Mouse (Mus musculus): ENCODE data around the gene D17H6S53E. TPM values are rescaled to one million over a fixed set of nuclear protein-coding genes. Genes with fewer than 3 reads are reported as not detected.

Gene D17H6S53E
- polyA plus RNA-seq, 1 experiment from 2014 or later: 8.7 TPM

GRCm38 (mm10) chr17:35166352-35167035 is 40.3 kb downstream of the D17H6S53E start:
- H3K4me3 ChIP-seq: peak overlapping the region; percentile 96
- 74% methylated on average over 8 of the region's 8 CpGs for WGBS
- ATAC-seq (replicated peaks): no peak
- H3K36me3 ChIP-seq: peaks cover 5% of the 10 kb centered on the region
- peak overlapping the region; percentile 95 for H3K4me2 ChIP-seq (replicated peaks)
- no peaks in the 10 kb centered on the region for H3K27me3 ChIP-seq
- peak overlapping the region; percentile 99 for H3K27ac ChIP-seq (replicated peaks)
- H3K9ac ChIP-seq (replicated peaks): peak overlapping the region; percentile 57; the same call in 1 of the 2 replicates
- H3K4me1 ChIP-seq: peaks cover 31% of the 10 kb centered on the region
- no peaks in the 10 kb centered on the region for H3K9me3 ChIP-seq

- Histone ChIP-seq H3K27ac (replicated peaks) (no peak overlapping the region), H3K36me3 (no peaks in the 10 kb centered on the region), H3K4me2 (replicated peaks) (no peak overlapping the region), H3K4me3 (no peak overlapping the region), H3K4me1 (peaks cover 18% of the 10 kb centered on the region), H3K9ac (replicated peaks) (no peak overlapping the region), H3K9me3 (no peaks in the 10 kb centered on the region), H3K27me3 (no peaks in the 10 kb centered on the region)
- ATAC-seq (replicated peaks): no peak
- 89% methylated on average over 7 of the region's 7 CpGs for WGBS
These were observed 41.6 kb downstream of the D17H6S53E start for GRCm38 (mm10) chr17:35167794-35168193.

DNA sequence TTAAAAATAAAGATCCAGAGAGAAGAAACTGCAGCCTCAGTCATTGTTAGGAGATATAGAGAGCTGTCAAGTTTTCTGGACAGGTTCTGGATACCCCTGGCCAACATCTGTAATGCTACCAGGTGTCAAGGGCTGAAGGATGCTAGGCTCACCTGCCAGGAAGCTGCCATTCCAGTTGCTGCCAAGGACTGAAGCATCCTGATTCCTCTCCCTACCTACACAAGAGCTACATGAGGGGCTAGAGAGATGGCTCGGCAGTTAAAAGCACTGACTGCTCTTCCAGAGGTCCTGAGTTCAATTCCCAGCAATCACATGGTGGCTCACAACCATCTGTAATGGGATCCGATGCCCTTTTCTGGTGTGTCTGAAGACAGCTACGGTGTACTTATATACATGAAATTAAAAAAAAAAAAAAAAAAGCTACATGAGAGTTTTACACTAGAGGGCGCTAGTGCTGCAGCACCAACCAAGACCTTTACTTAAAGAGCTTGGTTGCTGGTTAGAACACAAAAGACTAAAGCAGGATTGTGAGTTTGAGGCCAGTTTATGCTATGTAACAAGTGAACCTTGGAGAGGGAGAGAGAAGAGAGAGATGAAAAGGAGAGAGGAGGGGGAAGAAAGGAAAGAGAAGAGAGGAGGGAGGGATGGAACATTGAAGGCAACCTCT is 42.5 kb downstream of the D17H6S53E start:
- Histone ChIP-seq H3K27me3 (no peaks in the 10 kb centered on the region), H3K4me3 (no peak overlapping the region), H3K36me3 (no peaks in the 10 kb centered on the region), H3K4me1 (peaks cover 10% of the 10 kb centered on the region), H3K9ac (replicated peaks) (no peak overlapping the region), H3K4me2 (replicated peaks) (no peak overlapping the region), H3K9me3 (no peaks in the 10 kb centered on the region), H3K27ac (replicated peaks) (peak overlapping the region; percentile 64)
- 20% methylated on average over 4 of the region's 4 CpGs for WGBS
- ATAC-seq (replicated peaks): no peak

GRCm38 (mm10) chr17:35172445-35173234 is 46.5 kb downstream of the D17H6S53E start:
- 69% methylated on average over 11 of the region's 11 CpGs for WGBS
- no peak overlapping the region for H3K9ac ChIP-seq (replicated peaks)
- H3K9me3 ChIP-seq: no peaks in the 10 kb centered on the region
- no peaks in the 10 kb centered on the region for H3K27me3 ChIP-seq
- no peak for ATAC-seq (replicated peaks)
- no peaks in the 10 kb centered on the region for H3K4me1 ChIP-seq
- H3K36me3 ChIP-seq: no peaks in the 10 kb centered on the region
- no peak overlapping the region for H3K4me3 ChIP-seq
- H3K27ac ChIP-seq (replicated peaks): no peak overlapping the region
- no peak overlapping the region for H3K4me2 ChIP-seq (replicated peaks)

- no peaks in the 10 kb centered on the region for H3K36me3 ChIP-seq
These were observed 47.2 kb downstream of the D17H6S53E start for GRCm38 (mm10) chr17:35173329-35173728.

DNA sequence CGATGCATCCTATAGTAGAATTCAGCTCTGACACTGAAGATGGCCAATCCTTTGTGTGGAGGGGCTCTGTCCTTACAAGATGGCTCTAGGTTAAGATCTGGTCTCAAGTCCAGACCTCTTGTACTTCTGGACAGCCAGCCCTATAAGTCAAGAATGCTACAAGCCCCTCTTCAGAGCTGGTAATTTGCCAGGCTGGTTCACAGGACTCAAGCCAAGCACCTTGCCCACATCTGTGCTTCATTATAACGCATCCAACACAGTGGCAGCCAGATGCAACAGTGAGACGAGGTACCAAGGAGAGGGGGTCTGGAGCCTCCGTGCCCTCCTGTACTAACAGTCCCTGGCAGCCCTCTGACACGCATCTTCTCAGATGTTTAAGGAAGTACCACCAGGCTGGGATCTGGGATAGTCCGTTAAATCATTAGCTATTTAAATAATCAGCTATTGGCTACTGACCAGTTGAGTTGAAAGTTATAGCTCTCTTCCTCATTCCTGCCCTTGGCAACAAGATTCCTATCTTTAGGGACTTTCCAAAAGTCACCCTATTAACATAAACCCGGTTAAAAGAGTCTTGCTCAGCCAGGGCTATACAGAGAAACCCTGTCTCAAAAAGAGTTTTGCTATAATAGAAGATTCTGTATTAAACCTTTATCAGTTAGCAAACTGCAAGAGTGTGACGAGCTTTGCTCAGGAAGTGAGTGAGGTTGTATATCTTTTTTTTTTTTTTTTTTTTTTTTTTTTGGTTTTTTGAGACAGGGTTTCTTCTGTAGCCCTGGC is 48.2 kb downstream of the D17H6S53E start:
- no peak for ATAC-seq (replicated peaks)
- H3K9ac ChIP-seq (replicated peaks): no peak overlapping the region
- H3K9me3 ChIP-seq: no peaks in the 10 kb centered on the region
- H3K36me3 ChIP-seq: no peaks in the 10 kb centered on the region
- H3K4me3 ChIP-seq: no peak overlapping the region
- H3K4me1 ChIP-seq: no peaks in the 10 kb centered on the region
- no peaks in the 10 kb centered on the region for H3K27me3 ChIP-seq
- H3K27ac ChIP-seq (replicated peaks): no peak overlapping the region
- WGBS: 77% methylated on average over 8 of the region's 8 CpGs
- H3K4me2 ChIP-seq (replicated peaks): no peak overlapping the region

More at GRCm38 (mm10) chr17:35173329-35173728, 47.2 kb downstream of the D17H6S53E start:
- WGBS: 69% methylated on average over 3 of the region's 3 CpGs
- Histone ChIP-seq H3K4me1 (no peaks in the 10 kb centered on the region), H3K9me3 (no peaks in the 10 kb centered on the region), H3K9ac (replicated peaks) (no peak overlapping the region), H3K27me3 (no peaks in the 10 kb centered on the region), H3K27ac (replicated peaks) (no peak overlapping the region), H3K4me3 (no peak overlapping the region), H3K4me2 (replicated peaks) (no peak overlapping the region)
- ATAC-seq (replicated peaks): no peak

- Histone ChIP-seq H3K27me3 (no peaks in the 10 kb centered on the region), H3K36me3 (no peaks in the 10 kb centered on the region), H3K9ac (replicated peaks) (no peak overlapping the region), H3K4me1 (no peaks in the 10 kb centered on the region), H3K27ac (replicated peaks) (no peak overlapping the region), H3K4me3 (no peak overlapping the region), H3K9me3 (no peaks in the 10 kb centered on the region), H3K4me2 (replicated peaks) (no peak overlapping the region)
- WGBS: 74% methylated on average over 6 of the region's 6 CpGs
- no peak for ATAC-seq (replicated peaks)
These were observed 49.2 kb downstream of the D17H6S53E start for GRCm38 (mm10) chr17:35175382-35175781.

DNA sequence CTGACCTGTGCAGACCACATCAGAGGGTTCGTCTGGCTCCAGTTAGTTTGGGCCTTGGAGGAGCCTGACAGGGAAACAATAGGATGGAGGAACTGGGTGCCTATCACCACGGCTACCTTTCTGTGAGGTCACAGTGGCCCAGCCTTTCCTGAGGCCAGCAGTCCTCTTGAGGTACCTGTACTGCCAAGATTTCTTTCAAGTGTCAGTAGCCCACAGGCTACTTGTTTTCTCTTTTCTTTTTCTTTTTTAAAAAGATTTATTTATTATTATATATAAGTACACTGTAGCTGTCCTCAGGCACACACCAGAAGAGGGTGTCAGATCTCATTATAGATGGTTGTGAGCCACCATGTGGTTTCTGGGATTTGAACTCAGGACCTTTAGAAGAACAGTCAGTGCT is 49.8 kb downstream of the D17H6S53E start, which contains the start of gene Aif1:
Aif1 (minus strand) TSS at position 101 of the 400 bp plus-strand sequence.
- WGBS: 38% methylated on average over 2 of the region's 2 CpGs
- ATAC-seq (replicated peaks): no peak
- Histone ChIP-seq H3K36me3 (no peaks in the 10 kb centered on the region), H3K9me3 (no peaks in the 10 kb centered on the region), H3K4me2 (replicated peaks) (no peak within 1 kb of the TSS), H3K9ac (replicated peaks) (no peak within 1 kb of the TSS), H3K27me3 (no peaks in the 10 kb centered on the region), H3K4me3 (no peak within 1 kb of the TSS), H3K27ac (replicated peaks) (no peak within 1 kb of the TSS), H3K4me1 (no peaks in the 10 kb centered on the region)

Other genes starting within 250 kb of the D17H6S53E start
- gene Zbtb12, start 246.9 kb upstream of the D17H6S53E start, polyA plus RNA-seq (2015; fragmentation: Nextera tagmentation; extraction: Ambion mirVana): 9.5 and 9.9 TPM in 2 replicates
- gene Gm20547, start 244.3 kb upstream of the D17H6S53E start, polyA plus RNA-seq (2015; fragmentation: Nextera tagmentation; extraction: Ambion mirVana): 0.17 TPM in 1 of 2 replicates, not detected in the other
- 0.77 and 1.5 TPM in 2 replicates for gene C2, start 228.1 kb upstream of the D17H6S53E start, polyA plus RNA-seq (2015; fragmentation: Nextera tagmentation; extraction: Ambion mirVana)
- gene Ehmt2, start 227.9 kb upstream of the D17H6S53E start, polyA plus RNA-seq (2015; fragmentation: Nextera tagmentation; extraction: Ambion mirVana): 108 and 111 TPM in 2 replicates
- gene Slc44a4, start 211.9 kb upstream of the D17H6S53E start, polyA plus RNA-seq (2015; fragmentation: Nextera tagmentation; extraction: Ambion mirVana): not detected in 2 replicates
- 27.9 and 31.0 TPM in 2 replicates for gene Neu1, start 195.1 kb upstream of the D17H6S53E start, polyA plus RNA-seq (2015; fragmentation: Nextera tagmentation; extraction: Ambion mirVana)
- gene Hspa1b, start 167.1 kb upstream of the D17H6S53E start, polyA plus RNA-seq (2015; fragmentation: Nextera tagmentation; extraction: Ambion mirVana): 0.10 and 0.17 TPM in 2 replicates
- not detected in 2 replicates for gene Gm20481, start 156.5 kb upstream of the D17H6S53E start, polyA plus RNA-seq (2015; fragmentation: Nextera tagmentation; extraction: Ambion mirVana)
- 3.6 and 3.7 TPM in 2 replicates for gene Hspa1a, start 154.2 kb upstream of the D17H6S53E start, polyA plus RNA-seq (2015; fragmentation: Nextera tagmentation; extraction: Ambion mirVana)
- 1.5 TPM in 2 replicates for gene Hspa1l, start 153.7 kb upstream of the D17H6S53E start, polyA plus RNA-seq (2015; fragmentation: Nextera tagmentation; extraction: Ambion mirVana)
- gene Lsm2, start 144.5 kb upstream of the D17H6S53E start, polyA plus RNA-seq (2015; fragmentation: Nextera tagmentation; extraction: Ambion mirVana): 132 and 149 TPM in 2 replicates
- 82.9 and 88.6 TPM in 2 replicates for gene Vars, start 125.4 kb upstream of the D17H6S53E start, polyA plus RNA-seq (2015; fragmentation: Nextera tagmentation; extraction: Ambion mirVana)
- 0.14 and 0.28 TPM in 2 replicates for gene Vwa7, start 109.8 kb upstream of the D17H6S53E start, polyA plus RNA-seq (2015; fragmentation: Nextera tagmentation; extraction: Ambion mirVana)
- gene Sapcd1, start 98.4 kb upstream of the D17H6S53E start, polyA plus RNA-seq (2015; fragmentation: Nextera tagmentation; extraction: Ambion mirVana): 5.8 and 5.9 TPM in 2 replicates
- 2.8 and 3.2 TPM in 2 replicates for gene Msh5, start 79.6 kb upstream of the D17H6S53E start, polyA plus RNA-seq (2015; fragmentation: Nextera tagmentation; extraction: Ambion mirVana)
- gene Clic1, start 76.4 kb upstream of the D17H6S53E start, polyA plus RNA-seq (2015; fragmentation: Nextera tagmentation; extraction: Ambion mirVana): 98.4 and 100 TPM in 2 replicates
- gene Ddah2, start 67.3 kb upstream of the D17H6S53E start, polyA plus RNA-seq (2015; fragmentation: Nextera tagmentation; extraction: Ambion mirVana): 540 and 556 TPM in 2 replicates
- not detected in 2 replicates for gene Ly6g6c, start 61.0 kb upstream of the D17H6S53E start, polyA plus RNA-seq (2015; fragmentation: Nextera tagmentation; extraction: Ambion mirVana)
- 0.15 and 0.17 TPM in 2 replicates for gene Mpig6b, start 60.2 kb upstream of the D17H6S53E start, polyA plus RNA-seq (2015; fragmentation: Nextera tagmentation; extraction: Ambion mirVana)
- 10.0 and 11.9 TPM in 2 replicates for gene Ly6g6e, start 49.5 kb upstream of the D17H6S53E start, polyA plus RNA-seq (2015; fragmentation: Nextera tagmentation; extraction: Ambion mirVana)
- gene Ly6g6d, start 48.3 kb upstream of the D17H6S53E start, polyA plus RNA-seq (2015; fragmentation: Nextera tagmentation; extraction: Ambion mirVana): 0.46 and 0.47 TPM in 2 replicates
- 0.32 TPM in 1 of 2 replicates, not detected in the other for gene Ly6g6f, start 40.8 kb upstream of the D17H6S53E start, polyA plus RNA-seq (2015; fragmentation: Nextera tagmentation; extraction: Ambion mirVana)
- 93.2 and 97.4 TPM in 2 replicates for gene Abhd16a, start 37.1 kb upstream of the D17H6S53E start, polyA plus RNA-seq (2015; fragmentation: Nextera tagmentation; extraction: Ambion mirVana)
- not detected in 2 replicates for gene Ly6g5c, start 18.1 kb upstream of the D17H6S53E start, polyA plus RNA-seq (2015; fragmentation: Nextera tagmentation; extraction: Ambion mirVana)
- 1.2 and 1.3 TPM in 2 replicates for gene Ly6g5b, start 10.9 kb upstream of the D17H6S53E start, polyA plus RNA-seq (2015; fragmentation: Nextera tagmentation; extraction: Ambion mirVana)
- 29.3 and 32.0 TPM in 2 replicates for gene Gpank1, start 4.9 kb upstream of the D17H6S53E start, polyA plus RNA-seq (2015; fragmentation: Nextera tagmentation; extraction: Ambion mirVana)
- 307 and 309 TPM in 2 replicates for gene Csnk2b, start 4.3 kb upstream of the D17H6S53E start, polyA plus RNA-seq (2015; fragmentation: Nextera tagmentation; extraction: Ambion mirVana)
- 0.28 and 0.31 TPM in 2 replicates for gene Apom, start 5.7 kb downstream of the D17H6S53E start, polyA plus RNA-seq (2015; fragmentation: Nextera tagmentation; extraction: Ambion mirVana)
- gene Bag6, start 8.8 kb downstream of the D17H6S53E start, polyA plus RNA-seq (2015; fragmentation: Nextera tagmentation; extraction: Ambion mirVana): 92.3 and 93.8 TPM in 2 replicates
- gene Prrc2a, start 38.5 kb downstream of the D17H6S53E start, polyA plus RNA-seq (2015; fragmentation: Nextera tagmentation; extraction: Ambion mirVana): 185 and 208 TPM in 2 replicates
- gene Aif1, start 49.7 kb downstream of the D17H6S53E start, polyA plus RNA-seq (2015; fragmentation: Nextera tagmentation; extraction: Ambion mirVana): 5.7 and 7.8 TPM in 2 replicates
- 6.2 and 6.8 TPM in 2 replicates for gene Lst1, start 62.1 kb downstream of the D17H6S53E start, polyA plus RNA-seq (2015; fragmentation: Nextera tagmentation; extraction: Ambion mirVana)
- gene Ltb, start 68.1 kb downstream of the D17H6S53E start, polyA plus RNA-seq (2015; fragmentation: Nextera tagmentation; extraction: Ambion mirVana): 0.25 and 0.70 TPM in 2 replicates
- not detected in 2 replicates for gene Tnf, start 75.6 kb downstream of the D17H6S53E start, polyA plus RNA-seq (2015; fragmentation: Nextera tagmentation; extraction: Ambion mirVana)
- 0.36 TPM in 1 of 2 replicates, not detected in the other for gene Lta, start 79.0 kb downstream of the D17H6S53E start, polyA plus RNA-seq (2015; fragmentation: Nextera tagmentation; extraction: Ambion mirVana)
- 0.61 and 1.1 TPM in 2 replicates for gene Gm16181, start 94.5 kb downstream of the D17H6S53E start, polyA plus RNA-seq (2015; fragmentation: Nextera tagmentation; extraction: Ambion mirVana)
- gene Atp6v1g2, start 107.3 kb downstream of the D17H6S53E start, polyA plus RNA-seq (2015; fragmentation: Nextera tagmentation; extraction: Ambion mirVana): 38.2 and 41.5 TPM in 2 replicates
- 11.7 and 12.3 TPM in 2 replicates for gene Nfkbil1, start 109.4 kb downstream of the D17H6S53E start, polyA plus RNA-seq (2015; fragmentation: Nextera tagmentation; extraction: Ambion mirVana)
- 478 and 488 TPM in 2 replicates for gene Ddx39b, start 115.4 kb downstream of the D17H6S53E start, polyA plus RNA-seq (2015; fragmentation: Nextera tagmentation; extraction: Ambion mirVana)
- gene H2-D1, start 136.4 kb downstream of the D17H6S53E start, polyA plus RNA-seq (2015; fragmentation: Nextera tagmentation; extraction: Ambion mirVana): 48.1 and 50.1 TPM in 2 replicates
- gene H2-Q1, start 194.0 kb downstream of the D17H6S53E start, polyA plus RNA-seq (2015; fragmentation: Nextera tagmentation; extraction: Ambion mirVana): 0.27 and 0.32 TPM in 2 replicates
- gene H2-Q2, start 215.9 kb downstream of the D17H6S53E start, polyA plus RNA-seq (2015; fragmentation: Nextera tagmentation; extraction: Ambion mirVana): 1.1 and 1.2 TPM in 2 replicates

All from forebrain, embryonic 15.5 days (tissue).